Mouse (Mus musculus) mouse trophoblast stem cell (cell line): Measurements from ENCODE around the gene Ppp2r1b.

Experiments
- in situ Hi-C, 2 experiments: fragments of 300-500 bp; cut with MseI, MboI; formaldehyde crosslinking; loops; 2 replicates in 1 of 2; 3 replicates in 1 of 2; pipeline ENCODE4 v1.15.1; 2025

Ppp2r1b gene

DNA sequence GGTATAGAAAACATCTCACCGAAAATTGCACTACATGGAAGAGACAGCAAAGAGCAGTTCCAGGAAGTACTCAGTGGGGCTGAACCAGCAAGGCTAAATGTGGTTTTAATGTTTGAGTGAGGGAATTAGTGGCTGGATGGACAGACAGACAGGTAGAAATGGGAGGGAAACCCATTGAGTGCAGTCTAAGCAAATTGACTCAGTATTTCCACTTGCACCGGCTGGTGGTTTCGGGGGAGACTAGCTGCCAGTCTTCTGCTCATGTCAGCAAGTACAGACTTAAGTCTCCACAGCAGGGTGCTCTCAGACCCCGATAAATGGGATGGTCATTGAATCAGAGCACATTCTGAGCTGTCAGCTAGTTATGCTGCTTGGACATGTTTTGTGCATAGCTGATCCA, 9.0 kb upstream of the Ppp2r1b start:
- in situ Hi-C loops, result no loop called here

DNA sequence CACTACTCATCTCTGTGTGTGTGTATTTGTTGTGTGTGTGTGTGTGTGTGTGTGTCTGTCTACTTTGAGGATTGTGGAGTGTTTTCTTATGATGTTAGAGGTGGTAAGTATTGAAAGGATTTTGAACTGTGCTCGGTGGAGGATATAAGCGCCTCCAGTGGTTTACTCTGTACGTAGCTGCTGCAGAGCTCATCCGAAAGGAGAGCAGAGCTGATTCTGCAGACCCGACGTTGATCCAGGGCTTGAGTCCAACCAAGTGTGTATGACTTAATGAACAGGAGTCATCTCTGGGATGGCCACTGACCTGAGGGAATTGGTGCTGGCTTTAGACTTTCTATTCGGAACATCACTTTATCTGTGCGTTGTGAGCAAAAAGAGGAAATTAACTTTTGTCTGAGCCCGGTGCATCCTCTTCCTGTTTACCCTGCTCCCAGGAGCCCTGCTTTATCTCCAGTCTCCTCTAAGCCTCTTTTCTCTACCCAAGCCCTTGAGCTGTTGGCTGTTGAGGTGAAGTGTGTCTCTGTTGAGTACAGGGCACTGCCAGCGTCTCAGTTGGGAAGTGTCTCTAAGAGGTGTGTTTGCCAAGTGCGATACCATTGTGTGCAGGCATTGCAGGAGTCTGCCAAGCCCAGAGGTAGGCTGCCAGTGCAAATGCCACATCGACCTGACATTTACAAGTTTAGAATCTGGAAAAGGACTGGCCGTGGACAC, 3.9 kb upstream of the Ppp2r1b start:
- in situ Hi-C loops, result no loop called here

DNA sequence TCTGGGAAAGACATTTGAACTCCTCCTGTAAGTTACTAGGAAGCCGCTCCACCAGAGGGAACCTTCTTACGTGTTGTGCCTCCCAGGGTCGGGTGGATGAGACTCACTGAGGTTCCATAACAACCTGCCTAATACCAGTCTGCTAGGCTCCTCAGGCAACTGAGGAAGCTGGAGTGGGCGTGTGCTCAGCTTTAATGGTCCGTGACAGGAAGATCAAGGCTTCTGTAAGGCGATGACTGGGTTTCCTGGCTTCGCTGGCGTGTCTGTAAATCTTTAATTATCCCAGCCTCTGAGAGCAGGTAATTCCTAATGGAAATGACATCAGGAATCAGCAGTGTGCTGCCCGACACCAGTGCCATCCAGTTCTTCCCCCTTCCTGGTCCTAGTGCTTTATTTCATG, 446 bp downstream of the Ppp2r1b start:
- in situ Hi-C loops, result loop anchor here in 1 of 2 experiments (5.0 kb wide), 1 partner anchor 307 kb away; no protein-coding TSS in a partner anchor

DNA sequence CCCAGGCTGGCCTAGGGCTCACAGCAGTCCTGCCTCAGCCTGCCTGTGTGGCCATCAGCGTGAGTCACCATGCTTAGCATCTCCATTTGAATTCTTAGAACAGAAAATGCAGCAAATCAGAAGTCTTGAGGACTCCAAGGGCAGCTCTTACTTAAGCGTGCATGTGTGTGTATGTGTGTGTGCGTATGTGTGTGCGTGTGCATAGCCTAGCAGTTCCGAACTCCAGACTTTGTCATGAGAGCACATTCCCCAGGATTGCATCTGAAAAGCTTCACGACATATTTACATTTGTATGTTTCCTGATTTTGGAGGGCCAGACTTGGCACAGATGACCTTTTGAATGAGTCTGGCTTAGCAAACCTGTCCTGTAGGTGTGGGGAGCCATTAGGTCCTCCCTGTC, 2.0 kb downstream of the Ppp2r1b start:
- in situ Hi-C loops, result loop anchor here in 1 of 2 experiments (5.0 kb wide), 1 partner anchor 305 kb away; no protein-coding TSS in a partner anchor

DNA sequence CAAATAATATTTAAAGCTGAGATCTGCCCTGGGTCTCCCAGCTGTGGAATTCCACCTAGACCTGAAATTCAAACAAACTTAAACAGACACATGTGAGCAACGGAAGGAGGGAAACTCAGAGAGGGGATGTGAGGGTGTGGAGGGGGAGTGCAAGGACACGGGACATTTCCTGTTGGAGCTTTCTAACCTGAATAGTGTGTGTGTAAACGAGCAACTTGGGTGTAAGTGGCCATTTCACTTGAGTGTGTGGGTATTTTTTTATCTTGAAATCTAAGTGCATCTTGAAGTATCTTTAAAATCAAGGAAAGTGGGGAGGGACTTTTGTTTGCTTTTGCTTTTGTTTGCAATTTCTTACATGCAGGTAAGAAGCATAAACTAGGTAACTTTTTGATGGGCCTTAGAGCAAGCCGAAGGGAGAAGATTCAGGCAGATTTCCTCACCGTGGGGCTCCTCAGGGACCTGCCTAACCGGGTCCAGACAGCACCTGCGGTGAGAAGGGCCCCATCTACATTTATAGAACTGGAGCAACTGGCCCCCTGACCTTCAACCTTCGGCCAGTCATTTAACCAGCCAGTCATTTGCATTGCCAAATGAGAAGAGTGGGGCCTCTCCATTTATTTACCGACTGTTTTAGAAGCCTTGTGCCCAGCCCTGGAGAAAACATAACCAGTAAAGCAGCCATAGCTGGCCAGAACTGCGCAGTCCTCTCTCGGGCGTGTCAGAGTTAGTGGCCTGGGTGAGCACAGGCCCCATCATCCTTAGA, 2.7 kb downstream of the Ppp2r1b start:
- in situ Hi-C loops, result loop anchor here in 1 of 2 experiments (5.0 kb wide), 1 partner anchor 305 kb away; no protein-coding TSS in a partner anchor

DNA sequence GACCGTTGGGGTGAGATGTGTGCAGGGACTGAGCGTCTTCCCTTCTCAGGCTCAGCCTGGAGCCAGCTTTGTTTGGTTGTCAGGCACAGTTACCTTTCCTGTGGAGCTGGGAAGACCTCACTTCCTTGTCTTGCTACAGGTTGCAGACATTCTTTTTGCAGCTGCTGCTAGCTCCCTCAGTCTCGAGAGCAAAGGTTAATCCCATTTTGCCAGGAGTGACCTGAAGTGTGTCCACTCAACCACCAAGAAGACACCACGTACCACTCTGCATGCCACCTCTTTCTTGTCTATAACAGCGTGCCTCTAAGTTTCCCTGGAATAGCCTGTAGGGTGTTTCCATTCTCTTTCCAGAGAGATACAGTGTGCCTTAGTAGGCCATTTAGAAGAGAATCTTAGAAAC, 3.7 kb downstream of the Ppp2r1b start:
- in situ Hi-C loops, result loop anchor here in 1 of 2 experiments (5.0 kb wide), 1 partner anchor 303 kb away; no protein-coding TSS in a partner anchor

DNA sequence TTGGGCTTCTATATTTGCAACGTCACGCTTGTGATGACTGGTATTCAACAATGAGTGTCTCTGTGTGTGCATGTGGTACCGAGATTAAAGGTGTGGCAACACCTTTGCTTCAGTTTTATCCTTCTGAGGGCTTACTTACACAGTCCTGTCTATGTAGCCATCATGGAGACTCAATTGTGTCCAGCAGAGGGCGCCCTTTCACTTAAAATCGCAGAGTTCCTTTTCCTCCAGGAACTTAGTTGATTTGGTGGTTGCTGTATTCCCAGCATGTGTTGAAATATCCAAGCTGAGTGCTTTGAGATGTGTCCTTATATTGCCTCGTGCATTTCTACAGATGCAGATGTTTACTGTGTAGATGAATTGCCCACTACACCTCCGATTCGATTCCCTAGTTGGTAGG, 4.1 kb downstream of the Ppp2r1b start:
- in situ Hi-C loops, result loop anchor here in 1 of 2 experiments (5.0 kb wide), 1 partner anchor 303 kb away; no protein-coding TSS in a partner anchor

DNA sequence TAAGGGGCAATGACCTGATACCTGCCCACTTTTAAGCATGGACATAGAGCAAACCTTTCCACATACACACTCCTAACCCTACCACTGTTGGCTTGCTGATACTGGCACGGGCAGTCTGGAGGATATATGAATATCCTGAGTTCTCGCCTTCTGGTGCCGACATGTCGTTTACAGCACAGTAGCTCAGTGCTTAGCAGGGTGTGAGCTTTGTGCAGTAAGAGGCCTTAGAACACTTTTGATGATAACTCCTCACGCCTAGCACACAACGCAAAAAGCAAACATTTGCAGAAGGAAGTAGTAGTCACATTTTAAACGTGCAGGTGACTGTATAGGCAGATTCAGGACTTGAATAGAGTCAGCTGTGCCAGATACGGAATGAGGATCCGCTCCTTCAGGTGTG, 4.7 kb downstream of the Ppp2r1b start:
- in situ Hi-C loops, result loop anchor here (5.0 kb wide), 2 partner anchors 158 to 303 kb away; partner anchors contain the start of gene Sik2 (in 2 of the 2)

DNA sequence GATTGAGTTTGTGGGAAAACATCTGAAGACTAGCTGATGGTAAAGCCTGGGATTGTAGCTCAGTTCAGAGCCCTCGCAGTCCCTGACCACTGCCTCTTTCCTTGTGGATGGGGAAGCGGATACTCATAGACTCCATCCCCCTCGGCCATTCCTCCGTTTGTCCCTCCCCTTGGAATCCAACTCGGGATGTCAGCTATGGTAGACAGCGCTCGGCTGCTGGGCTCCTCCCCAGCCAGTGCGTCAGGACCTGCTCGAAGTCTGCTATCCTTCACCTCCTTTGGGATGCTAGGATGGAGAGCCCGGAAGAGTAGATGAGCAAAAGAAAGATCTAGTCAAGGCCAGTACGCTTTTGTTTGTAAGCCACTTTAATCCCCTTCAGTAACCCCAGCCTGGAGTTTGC, 5.2 kb downstream of the Ppp2r1b start:
- in situ Hi-C loops, result loop anchor here (5.0 kb wide), 1 partner anchor 157 kb away; the partner anchor contains the start of gene Sik2 (in 2 of the 2)

DNA sequence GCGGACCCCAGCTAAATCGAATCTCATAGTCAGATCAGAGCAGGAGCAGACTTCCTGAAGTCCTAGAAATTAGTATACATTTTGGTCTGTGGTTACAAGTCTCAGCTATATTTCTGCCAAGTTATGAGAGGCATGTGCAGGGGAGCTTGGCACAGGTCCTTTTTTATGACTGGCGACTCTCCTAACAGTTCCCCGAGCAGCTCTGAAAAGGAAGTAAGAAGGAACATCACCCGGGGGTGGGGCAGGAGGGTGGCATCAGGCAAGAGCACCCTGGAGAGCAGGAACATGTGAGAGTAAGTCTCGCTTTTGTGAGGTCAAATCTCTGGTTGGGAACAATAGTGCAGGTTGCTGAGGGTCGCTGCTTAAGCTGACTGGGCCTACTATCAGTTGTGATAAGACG, 5.6 kb downstream of the Ppp2r1b start:
- in situ Hi-C loops, result loop anchor here (5.0 kb wide), 1 partner anchor 157 kb away; the partner anchor contains the start of gene Sik2 (in 2 of the 2)

DNA sequence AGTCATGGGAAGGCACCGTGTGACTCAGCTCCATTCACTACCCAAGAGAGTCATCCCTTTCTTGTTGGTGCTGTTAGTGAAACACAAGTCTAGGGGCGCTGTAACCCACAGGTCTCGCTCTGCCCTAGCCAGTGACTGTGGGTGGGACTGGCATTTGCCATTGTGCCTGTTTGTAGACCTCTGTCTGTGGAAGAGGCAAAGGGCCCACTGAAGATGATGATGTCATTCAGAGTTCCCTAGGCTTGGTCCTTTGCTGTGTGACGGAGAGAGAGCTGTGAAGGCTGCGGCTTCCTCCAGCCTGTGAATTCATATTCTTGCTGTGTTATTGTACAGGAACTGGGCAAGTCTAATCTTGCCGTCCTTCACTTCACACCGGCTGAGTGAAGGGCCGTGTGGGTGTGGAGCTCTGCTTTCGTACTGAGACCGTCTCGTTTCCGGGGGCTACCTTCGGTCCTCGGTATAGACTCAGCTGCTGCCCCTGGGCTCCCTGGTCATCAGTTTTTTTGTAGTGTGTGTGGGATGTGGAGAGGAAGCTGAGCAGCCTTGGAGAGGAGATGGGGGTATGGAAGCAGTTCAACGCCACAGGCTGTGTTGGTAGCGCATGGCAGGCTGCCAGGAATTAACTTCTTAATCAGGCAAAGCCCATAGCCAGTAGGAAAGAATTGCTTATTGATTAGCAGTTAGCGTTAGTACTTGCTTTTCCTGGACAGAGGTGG, 7.7 kb downstream of the Ppp2r1b start:
- in situ Hi-C loops, result loop anchor here (5.0 kb wide), 1 partner anchor 155 kb away; the partner anchor contains the start of gene Sik2 (in 2 of the 2)

DNA sequence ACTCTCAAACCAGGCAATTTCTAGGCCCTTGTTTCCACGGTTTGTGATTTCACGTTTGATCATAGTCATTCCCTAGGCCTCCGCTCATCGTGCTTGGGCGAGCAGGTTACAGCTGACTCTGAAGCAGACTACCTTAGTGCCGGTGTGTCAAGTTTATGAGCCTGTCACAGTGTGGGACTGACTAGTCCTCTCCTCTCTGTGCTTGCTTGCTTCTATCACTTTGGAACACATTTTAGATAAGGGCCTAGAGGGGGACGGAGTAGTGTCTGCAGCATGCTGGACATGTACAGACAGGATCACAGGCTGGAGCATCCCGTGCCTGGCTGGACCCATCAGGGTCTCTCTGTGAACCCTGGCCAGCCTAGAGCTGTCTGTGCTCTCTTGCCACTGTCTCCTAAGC, 9.3 kb downstream of the Ppp2r1b start:
- in situ Hi-C loops, result loop anchor here (5.0 kb wide), 1 partner anchor 153 kb away; the partner anchor contains the start of gene Sik2 (in 2 of the 2)

DNA sequence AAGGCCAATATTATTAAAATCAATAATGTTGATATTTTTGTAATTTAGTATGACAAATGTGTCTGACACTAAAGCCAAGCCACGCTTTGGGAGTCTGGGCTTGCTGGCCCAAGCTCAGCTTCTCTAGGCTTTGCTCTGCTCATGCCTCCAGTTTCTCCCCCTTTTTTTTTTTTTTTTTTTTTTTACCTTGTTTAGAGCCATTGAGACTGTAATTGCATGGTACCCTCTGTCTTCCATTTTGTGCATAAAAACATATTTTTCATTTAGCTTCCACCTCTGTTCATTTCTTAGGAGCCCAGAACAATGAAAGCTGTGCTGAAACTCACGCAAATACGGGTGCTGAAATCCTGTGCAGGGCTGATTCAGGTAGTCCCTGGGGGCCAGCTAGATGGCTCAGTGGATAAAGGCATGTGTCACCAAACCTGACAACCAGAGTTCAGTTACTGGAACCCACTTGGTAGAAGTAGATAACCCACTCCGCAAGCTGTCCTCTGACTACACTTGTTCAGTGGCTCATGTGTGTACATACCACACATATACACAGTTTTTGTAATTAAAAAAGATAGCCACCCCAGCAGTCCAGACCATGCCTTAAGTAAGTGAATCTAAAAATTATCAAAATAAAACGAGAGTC, 10.1 kb downstream of the Ppp2r1b start:
- in situ Hi-C loops, result no loop called here

DNA sequence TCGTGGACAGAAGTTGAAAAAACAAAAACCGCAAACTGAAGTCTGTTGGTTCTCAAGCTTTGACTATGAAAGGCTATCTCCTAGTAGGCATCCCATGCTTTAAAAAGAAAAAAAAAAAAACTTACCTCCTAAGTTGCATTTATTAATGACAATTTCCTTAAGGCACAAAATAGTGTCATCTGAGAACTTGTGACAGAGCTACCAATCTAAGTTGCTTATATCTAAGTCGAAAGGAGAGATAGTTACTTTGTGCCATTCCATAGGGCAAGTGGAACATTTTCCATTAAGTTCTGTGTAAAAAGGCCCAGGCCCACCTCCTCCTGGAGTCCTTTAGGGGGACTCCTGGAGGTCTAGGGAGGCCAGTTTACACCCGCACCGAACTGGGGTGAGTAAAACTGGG, 10.7 kb downstream of the Ppp2r1b start:
- in situ Hi-C loops, result no loop called here

DNA sequence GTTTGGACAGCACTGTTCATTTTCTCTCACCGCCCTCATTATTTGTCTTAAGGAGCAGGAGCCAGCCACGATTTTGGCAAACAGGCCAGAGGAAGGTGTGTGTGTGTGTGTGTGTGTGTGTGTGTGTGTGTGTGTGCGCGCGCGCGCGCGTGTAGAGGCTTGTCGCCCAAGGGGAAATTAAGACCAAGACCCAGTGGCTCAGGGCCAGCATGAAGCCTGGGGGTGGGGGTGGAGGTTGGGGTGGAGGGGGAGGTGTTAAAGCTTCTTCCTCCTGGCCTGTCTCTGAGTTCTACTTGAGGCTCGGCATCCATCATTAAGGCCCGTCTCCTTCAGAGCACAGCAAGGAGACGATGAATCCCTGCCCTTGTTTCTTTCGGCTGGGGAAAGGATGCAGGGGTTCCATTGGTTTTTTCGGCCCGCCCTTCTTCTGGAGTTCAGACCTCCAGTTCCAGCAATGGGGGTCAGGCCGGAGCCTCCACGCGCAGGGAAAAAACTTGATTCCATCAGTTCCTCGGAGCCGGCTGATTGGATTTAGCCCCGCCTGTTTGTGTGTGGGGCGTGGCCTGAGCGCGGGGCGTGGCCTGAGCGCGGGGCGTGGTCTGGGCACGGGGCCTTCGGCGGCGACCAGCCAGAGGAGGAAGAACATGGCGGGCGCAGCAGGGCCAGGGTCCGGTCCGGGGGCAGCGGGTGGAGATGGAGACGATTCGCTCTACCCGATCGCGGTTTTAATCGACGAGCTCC, 11.4 kb downstream of the Ppp2r1b start:
- in situ Hi-C loops, result no loop called here

DNA sequence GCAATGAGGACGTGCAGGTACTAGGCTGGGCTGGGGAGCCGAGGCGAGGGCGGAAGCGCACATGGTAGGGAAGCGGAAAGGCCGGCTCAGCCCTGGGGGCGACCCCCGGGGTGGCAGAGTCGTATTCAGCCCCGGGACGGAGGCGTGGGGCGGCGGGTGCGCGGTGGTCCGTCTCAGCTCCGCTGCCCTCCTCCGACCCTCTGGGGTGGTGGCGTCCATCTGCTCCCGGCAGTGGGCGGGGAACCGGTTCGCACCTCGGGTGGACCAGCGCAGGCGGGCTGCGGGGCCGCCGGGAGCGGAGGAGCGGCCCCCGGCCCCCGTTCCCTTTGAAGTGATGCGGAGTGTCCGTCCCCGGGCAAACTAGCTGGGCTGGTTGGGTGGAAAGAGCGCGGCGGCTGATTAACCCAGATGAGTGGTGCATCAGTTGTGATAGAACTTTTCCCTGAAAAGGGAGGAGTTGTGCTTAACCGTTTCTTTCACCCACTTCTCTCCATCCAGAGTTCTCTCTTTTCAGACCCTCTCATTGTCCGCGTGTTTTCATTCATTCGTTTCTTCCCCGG, 12.1 kb downstream of the Ppp2r1b start:
- in situ Hi-C loops, result no loop called here

DNA sequence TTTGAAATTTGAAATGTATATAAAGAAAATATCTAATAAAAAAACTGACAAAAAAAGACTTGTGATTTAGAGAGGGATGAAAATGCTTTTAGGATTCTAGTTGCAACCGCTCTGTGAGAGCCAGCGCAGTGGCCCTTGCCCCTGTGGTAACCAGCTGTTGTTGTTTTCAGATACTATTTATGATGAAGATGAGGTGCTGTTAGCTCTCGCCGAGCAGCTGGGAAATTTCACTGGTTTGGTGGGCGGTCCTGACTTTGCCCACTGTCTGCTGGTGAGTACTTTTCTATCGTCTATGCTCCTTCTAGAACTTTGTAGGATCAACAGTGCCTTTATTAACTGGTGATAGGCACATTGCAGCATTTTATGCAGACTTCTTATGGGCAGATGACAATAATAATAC, 13.6 kb downstream of the Ppp2r1b start:
- in situ Hi-C loops, result no loop called here

DNA sequence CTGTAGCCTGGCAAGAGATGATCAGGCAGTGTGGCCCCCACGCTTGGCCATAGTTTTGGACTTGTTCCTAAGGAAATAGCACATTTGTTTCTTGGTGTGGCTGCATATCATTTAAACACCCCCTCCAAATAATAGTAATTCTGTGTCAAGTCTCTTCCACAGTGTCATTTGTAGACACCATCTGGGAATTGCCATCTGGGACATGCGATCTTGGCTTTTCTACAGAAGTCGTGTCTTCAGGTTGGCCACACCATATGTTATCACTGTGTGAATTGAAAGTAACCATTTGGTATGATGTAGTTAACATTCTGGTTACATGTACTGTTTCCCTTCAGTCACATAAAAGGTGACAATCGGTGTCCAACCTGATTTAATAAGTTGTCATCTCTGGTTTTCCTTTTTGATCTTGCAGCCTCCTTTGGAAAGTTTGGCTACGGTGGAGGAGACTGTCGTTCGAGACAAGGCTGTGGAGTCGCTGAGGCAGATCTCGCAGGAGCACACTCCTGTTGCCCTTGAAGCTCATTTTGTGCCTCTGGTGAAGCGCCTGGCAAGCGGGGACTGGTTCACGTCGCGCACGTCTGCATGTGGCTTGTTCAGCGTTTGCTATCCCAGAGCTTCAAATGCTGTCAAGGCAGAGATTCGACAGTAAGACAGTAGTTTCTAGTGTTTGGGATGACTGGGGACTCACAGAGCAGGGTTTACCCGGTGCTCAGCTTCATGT, 16.2 kb downstream of the Ppp2r1b start:
- in situ Hi-C loops, result no loop called here

DNA sequence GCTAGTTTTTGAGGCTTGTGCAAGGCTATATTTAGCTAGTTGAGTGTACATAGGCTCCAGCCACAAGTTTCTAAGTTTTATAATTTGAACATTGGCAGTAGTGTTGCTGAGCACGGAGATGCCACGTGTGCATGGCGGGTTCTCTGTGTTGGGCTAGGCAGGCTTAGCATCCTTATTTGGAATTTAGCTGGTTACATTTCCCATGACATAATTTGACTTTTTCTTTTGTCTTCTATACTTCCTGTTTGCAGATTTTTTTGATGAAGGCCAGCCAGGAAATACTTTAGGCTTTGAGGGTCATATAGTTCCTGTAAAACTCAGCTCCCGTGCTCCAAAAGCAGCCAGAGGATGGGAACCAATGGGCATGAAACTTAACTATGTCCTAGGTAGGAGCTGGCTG, 18.7 kb downstream of the Ppp2r1b start:
- in situ Hi-C loops, result no loop called here

DNA sequence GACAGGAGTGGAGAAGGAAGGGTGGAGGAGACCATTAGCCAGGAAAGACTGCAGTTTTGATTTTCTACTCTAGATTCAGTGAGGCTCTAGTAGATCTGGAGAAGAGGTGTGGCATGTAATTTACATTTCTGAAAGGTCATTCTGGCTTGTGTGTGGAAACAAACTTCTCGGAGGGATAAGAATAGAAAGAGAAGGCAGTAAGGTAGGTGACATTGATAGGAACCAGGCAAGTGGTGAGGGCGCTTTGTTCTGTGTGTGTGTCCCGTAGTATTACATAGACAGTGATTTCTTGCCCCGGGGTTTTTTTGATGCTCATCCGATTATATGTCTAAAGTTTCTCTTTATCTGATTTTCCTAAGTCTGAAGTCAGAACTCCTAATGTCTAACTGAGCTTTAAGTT, 19.8 kb downstream of the Ppp2r1b start:
- in situ Hi-C loops, result no loop called here
